Mouse (Mus musculus) olfactory bulb, adult 2 months (tissue): ENCODE results near the gene Kcnc3.

Experiments used
- CTCF ChIP-seq: fragments of 200-500 bp; IDR thresholded peaks from 2 replicates; pipeline ENCODE4 v1.5.1; 2012; ENCODE audit warnings: low read depth, mild to moderate bottlenecking, low read length, moderate library complexity; ENCODE audit not compliant: insufficient read depth
- POLR2A ChIP-seq: fragments of 200-500 bp; IDR thresholded peaks from 2 replicates; pipeline ENCODE4 v1.6.1; 2012; ENCODE audit warnings: mild to moderate bottlenecking, low read depth, low read length, moderate library complexity; ENCODE audit not compliant: insufficient read depth

DNA sequence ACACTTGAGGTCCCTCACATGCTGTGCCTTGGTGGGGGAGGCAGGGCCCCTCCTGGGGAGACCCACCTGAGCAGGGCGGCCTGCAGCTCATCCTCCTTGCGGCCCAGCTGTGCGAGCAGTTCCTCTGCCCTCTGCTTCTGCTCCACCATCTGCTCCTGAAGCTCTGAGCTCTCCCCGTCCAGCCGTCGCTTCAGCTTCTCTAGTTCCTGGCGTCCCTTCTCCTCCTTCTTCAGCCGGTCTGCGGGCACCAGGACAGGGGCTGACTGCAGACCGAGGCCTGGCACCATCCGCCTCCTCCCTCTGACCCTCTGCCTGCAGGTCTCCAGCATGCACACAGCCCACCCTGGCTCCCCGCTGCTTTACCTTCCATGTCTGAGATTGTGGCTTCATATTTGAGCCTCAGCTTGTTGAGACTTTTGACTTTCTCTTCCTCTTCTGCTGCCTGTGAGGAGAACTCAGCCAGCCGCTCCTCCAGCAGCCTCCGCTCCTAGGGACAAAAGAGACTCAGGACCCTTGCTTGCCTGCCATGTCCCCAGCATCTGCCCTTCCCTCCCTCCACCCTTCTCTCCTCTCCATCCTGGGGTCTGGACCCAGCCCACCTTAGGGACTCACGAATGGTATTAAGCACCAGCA, 38.1 kb downstream of the Kcnc3 start:
- no peak for TF ChIP-seq CTCF
- TF ChIP-seq POLR2A: no peak
